Comparison of ENCODE assay signal across 11 mouse cellular contexts in genomic region chr15:30884692-30885334, GRCm38 (mm10).
DNase-seq lines count a peak whose midpoint lies in the region; ATAC-seq and TF ChIP-seq lines count a peak whose summit lies in the region.
"Had no signal": no experiment of that assay in that cellular context is flagged by ENCODE, and none has a peak within 500 bp of the region (broad histone marks: within the 10 kb centered on the region; RNA-seq: fewer than 3 reads in every experiment).

No protein-coding gene starts in this region.

- intact Hi-C loops in left cerebral cortex, adult 2 months (cut with DNase I), result no loop called here

- no peak overlapping the region for H3K4me3 ChIP-seq in forebrain, embryonic 12.5 days (replicated peaks)
- H3K4me3 ChIP-seq in forebrain, embryonic 10.5 days, result no peak overlapping the region
- H3K4me3 ChIP-seq in left cerebral cortex, adult 2 months, result no peak overlapping the region
- no peak overlapping the region for H3K4me3 ChIP-seq in hindbrain, embryonic 12.5 days
- H3K4me3 ChIP-seq in midbrain, postnatal 0 days (ENCODE audit: low read depth, low read length), result no peak overlapping the region

- no peaks in the 10 kb centered on the region for H3K36me3 ChIP-seq in forebrain, embryonic 12.5 days (replicated peaks)
- H3K36me3 ChIP-seq in forebrain, embryonic 10.5 days (replicated peaks), result no peaks in the 10 kb centered on the region
- H3K36me3 ChIP-seq in hindbrain, embryonic 12.5 days, result no peaks in the 10 kb centered on the region
- peaks cover 6% of the 10 kb centered on the region; the same call in 1 of the 2 replicates for H3K36me3 ChIP-seq in midbrain, postnatal 0 days (ENCODE audit: insufficient read depth, low read length)

- H3K9ac ChIP-seq in forebrain, embryonic 12.5 days, result no peak overlapping the region
- H3K9ac ChIP-seq in hindbrain, embryonic 12.5 days, result no peak overlapping the region
- H3K9ac ChIP-seq in midbrain, postnatal 0 days (replicated peaks; ENCODE audit: low read length, poor library complexity, severe bottlenecking), result no peak overlapping the region

- no peak for TF ChIP-seq CTCF in left cerebral cortex, adult 2 months (IDR thresholded peaks at IDR 0.05)
- no peak for TF ChIP-seq CTCF in midbrain, postnatal 0 days (IDR thresholded peaks at IDR 0.05)

- H3K27me3 ChIP-seq in forebrain, embryonic 12.5 days, result no peaks in the 10 kb centered on the region
- H3K27me3 ChIP-seq in forebrain, embryonic 10.5 days (ENCODE audit: poor library complexity, severe bottlenecking), result no peaks in the 10 kb centered on the region
- no peaks in the 10 kb centered on the region for H3K27me3 ChIP-seq in hindbrain, embryonic 12.5 days
- no peaks in the 10 kb centered on the region for H3K27me3 ChIP-seq in midbrain, postnatal 0 days (ENCODE audit: insufficient read depth, low read length)

- WGBS in forebrain, embryonic 12.5 days, result 79% methylated on average over 12 of the region's 12 CpGs
- 91% methylated on average over 12 of the region's 12 CpGs for WGBS in forebrain, embryonic 10.5 days
- WGBS in hindbrain, embryonic 12.5 days, result 70% methylated on average over 12 of the region's 12 CpGs
- 69% methylated on average over 12 of the region's 12 CpGs for WGBS in midbrain, postnatal 0 days

- no peak for DNase-seq in forebrain, embryonic 10.5 days (ENCODE audit: extremely low spot score, low spot score)
- DNase-seq in left cerebral cortex, adult 2 months (ENCODE audit: extremely low spot score in 1 of 2, low spot score in 2 of 2), result no peak
- DNase-seq in left cerebral cortex, adult 11 months (ENCODE audit: low spot score), result no peak
- DNase-seq in midbrain, postnatal 0 days (ENCODE audit: low spot score), result peak; percentile 34
- no peak for DNase-seq in spleen, postnatal 10 days (ENCODE audit: low spot score in 2 of 2)
- DNase-seq in cerebellum, postnatal 4 days (ENCODE audit: low spot score in 2 of 2), result no peak
- DNase-seq: adrenal gland, postnatal 25 days; gastrocnemius, postnatal 36 days; thymus, postnatal 25 days had no signal

- H3K4me2 ChIP-seq in forebrain, embryonic 12.5 days, result no peak overlapping the region
- no peak overlapping the region for H3K4me2 ChIP-seq in hindbrain, embryonic 12.5 days (replicated peaks)
- no peak overlapping the region for H3K4me2 ChIP-seq in midbrain, postnatal 0 days (ENCODE audit: low read depth, low read length, poor library complexity, severe bottlenecking)

- H3K27ac ChIP-seq in forebrain, embryonic 12.5 days, result peak overlapping the region; percentile 46; the same call in 1 of the 2 replicates
- H3K27ac ChIP-seq in forebrain, embryonic 10.5 days, result no peak overlapping the region
- peak overlapping the region; percentile 7 for H3K27ac ChIP-seq in left cerebral cortex, adult 2 months
- H3K27ac ChIP-seq in hindbrain, embryonic 12.5 days, result peak overlapping the region; percentile 52; the same call in 1 of the 2 replicates
- H3K27ac ChIP-seq in midbrain, postnatal 0 days (ENCODE audit: low read depth, low read length), result no peak overlapping the region

- peaks cover 9% of the 10 kb centered on the region; the same call in 1 of the 2 replicates for H3K4me1 ChIP-seq in forebrain, embryonic 12.5 days
- H3K4me1 ChIP-seq in forebrain, embryonic 10.5 days, result no peaks in the 10 kb centered on the region
- H3K4me1 ChIP-seq in hindbrain, embryonic 12.5 days, result peaks cover 3% of the 10 kb centered on the region; the same call in 1 of the 2 replicates
- H3K4me1 ChIP-seq in midbrain, postnatal 0 days (ENCODE audit: insufficient read depth, low read length), result no peaks in the 10 kb centered on the region

- no peaks in the 10 kb centered on the region for H3K9me3 ChIP-seq in forebrain, embryonic 12.5 days
- no peaks in the 10 kb centered on the region for H3K9me3 ChIP-seq in forebrain, embryonic 10.5 days
- no peaks in the 10 kb centered on the region for H3K9me3 ChIP-seq in hindbrain, embryonic 12.5 days (replicated peaks)
- H3K9me3 ChIP-seq in midbrain, postnatal 0 days (ENCODE audit: low read length), result no peaks in the 10 kb centered on the region

- peak; percentile 60; the same call in 1 of the 2 replicates for ATAC-seq in forebrain, embryonic 12.5 days (ENCODE audit: low FRiP score)
- peak; percentile 71 for ATAC-seq in hindbrain, embryonic 12.5 days (ENCODE audit: low FRiP score)
- no peak for ATAC-seq in midbrain, postnatal 0 days (ENCODE audit: low FRiP score)

Comparison
In these comparisons a context has a peak if more than half of its experiments do, and no peak if none do; other contexts are left out.
1. H3K27ac ChIP-seq: peak in forebrain, embryonic 12.5 days (single experiment), left cerebral cortex, adult 2 months (single experiment) and hindbrain, embryonic 12.5 days (single experiment); none in forebrain, embryonic 10.5 days (single experiment) and midbrain, postnatal 0 days (single experiment).